Mouse (Mus musculus): ENCODE measurements around the gene 4930562C15Rik.

4930562C15Rik gene

GRCm38 (mm10) chr16:4862863-4863483, 27.8 kb downstream of the 4930562C15Rik start:
- DNase-seq: peak; percentile 55

GRCm38 (mm10) chr16:4863742-4864141, 28.5 kb downstream of the 4930562C15Rik start:
- no peak for DNase-seq

- DNase-seq: no peak
Measured at GRCm38 (mm10) chr16:4866101-4866695, 31.0 kb downstream of the 4930562C15Rik start.

GRCm38 (mm10) chr16:4870490-4870889, 35.3 kb downstream of the 4930562C15Rik start:
- no peak for DNase-seq

- no peak for DNase-seq
Measured at GRCm38 (mm10) chr16:4871926-4872325, 36.7 kb downstream of the 4930562C15Rik start.

- no peak for DNase-seq
Measured at GRCm38 (mm10) chr16:4875198-4876032, 40.2 kb downstream of the 4930562C15Rik start.

GRCm38 (mm10) chr16:4876033-4876680, 40.9 kb downstream of the 4930562C15Rik start:
- peak; percentile 76 for DNase-seq

- no peak for DNase-seq
Measured at GRCm38 (mm10) chr16:4877195-4877594, 42.0 kb downstream of the 4930562C15Rik start.

- DNase-seq: no peak
Measured at GRCm38 (mm10) chr16:4877701-4878100, 42.5 kb downstream of the 4930562C15Rik start.

GRCm38 (mm10) chr16:4878192-4878885, 43.1 kb downstream of the 4930562C15Rik start:
- DNase-seq: no peak

GRCm38 (mm10) chr16:4879101-4879707, 44.0 kb downstream of the 4930562C15Rik start:
- DNase-seq: peak; percentile 63

- peak; percentile 82 for DNase-seq
Measured at GRCm38 (mm10) chr16:4879708-4880124, 44.5 kb downstream of the 4930562C15Rik start.

- DNase-seq: peak; percentile 99
Measured at GRCm38 (mm10) chr16:4880136-4880825, 45.1 kb downstream of the 4930562C15Rik start, which contains the start of gene Ubald1. Gene Ubald1 (minus strand): TSS chr16:4880315.

GRCm38 (mm10) chr16:4881400-4882351, 46.5 kb downstream of the 4930562C15Rik start:
- no peak for DNase-seq

GRCm38 (mm10) chr16:4884930-4885329, 49.7 kb downstream of the 4930562C15Rik start:
- DNase-seq: no peak

GRCm38 (mm10) chr16:4885760-4886689, 50.8 kb downstream of the 4930562C15Rik start, which contains the start of gene Mgrn1:
Gene Mgrn1 (plus strand): TSS chr16:4886249.
- peak; percentile 86 for DNase-seq

- no peak for DNase-seq
Measured at GRCm38 (mm10) chr16:4886690-4887020, 51.4 kb downstream of the 4930562C15Rik start.

GRCm38 (mm10) chr16:4890201-4890709, 55.0 kb downstream of the 4930562C15Rik start:
- DNase-seq: no peak

- DNase-seq: no peak
Measured at GRCm38 (mm10) chr16:4892171-4892570, 57.0 kb downstream of the 4930562C15Rik start.
